Mouse (Mus musculus): Measurements from ENCODE around the gene Coasy. TPM values are rescaled to one million over a fixed set of nuclear protein-coding genes. Genes with fewer than 3 reads are reported as not detected.

The Coasy gene
- polyA plus RNA-seq, 1 experiment, result 154 TPM

- no peak overlapping the region for H3K4me3 ChIP-seq (ENCODE audit: insufficient read depth, low read depth, low read length)
- no peak for TF ChIP-seq CTCF (conservative IDR thresholded peaks at IDR 0.05; ENCODE audit: insufficient read depth, insufficient read length, low read depth, low read length)
- TF ChIP-seq POLR2A (IDR thresholded peaks at IDR 0.05; ENCODE audit: low read depth, low read length), result no peak
- H3K36me3 ChIP-seq (ENCODE audit: control insufficient read depth, insufficient read depth, low read length), result peaks cover 5% of the 10 kb centered on the region
- 47% methylated on average over 9 of the region's 9 CpGs for WGBS
- DNase-seq, result no peak
- H3K27ac ChIP-seq (ENCODE audit: insufficient read depth, low read depth, low read length), result no peak overlapping the region
- H3K27me3 ChIP-seq (replicated peaks; ENCODE audit: control insufficient read depth, insufficient read depth, low read length), result no peaks in the 10 kb centered on the region
- H3K4me1 ChIP-seq (ENCODE audit: control insufficient read depth, insufficient read depth, low read length), result no peaks in the 10 kb centered on the region
These were observed 35.9 kb upstream of the Coasy start for GRCm38 (mm10) chr11:101046440-101046839.

- TF ChIP-seq CTCF (conservative IDR thresholded peaks at IDR 0.05; ENCODE audit: insufficient read depth, insufficient read length, low read depth, low read length) (no peak), POLR2A (IDR thresholded peaks at IDR 0.05; ENCODE audit: low read depth, low read length) (no peak)
- 81% methylated on average over 3 of the region's 3 CpGs for WGBS
- Histone ChIP-seq H3K4me3 (ENCODE audit: insufficient read depth, low read depth, low read length) (no peak overlapping the region), H3K27me3 (replicated peaks; ENCODE audit: control insufficient read depth, insufficient read depth, low read length) (no peaks in the 10 kb centered on the region), H3K27ac (ENCODE audit: insufficient read depth, low read depth, low read length) (no peak overlapping the region), H3K4me1 (ENCODE audit: control insufficient read depth, insufficient read depth, low read length) (no peaks in the 10 kb centered on the region), H3K36me3 (ENCODE audit: control insufficient read depth, insufficient read depth, low read length) (peaks cover 5% of the 10 kb centered on the region)
- DNase-seq, result no peak
These were observed 34.9 kb upstream of the Coasy start for GRCm38 (mm10) chr11:101047502-101047901.

GRCm38 (mm10) chr11:101050359-101050758 lies 32.0 kb upstream of the Coasy start:
- peaks cover 3% of the 10 kb centered on the region for H3K36me3 ChIP-seq (ENCODE audit: control insufficient read depth, insufficient read depth, low read length)
- no peaks in the 10 kb centered on the region for H3K4me1 ChIP-seq (ENCODE audit: control insufficient read depth, insufficient read depth, low read length)
- H3K4me3 ChIP-seq (ENCODE audit: insufficient read depth, low read depth, low read length), result no peak overlapping the region
- WGBS, result 72% methylated on average over 9 of the region's 9 CpGs
- DNase-seq, result no peak
- H3K27me3 ChIP-seq (replicated peaks; ENCODE audit: control insufficient read depth, insufficient read depth, low read length), result no peaks in the 10 kb centered on the region
- TF ChIP-seq POLR2A (IDR thresholded peaks at IDR 0.05; ENCODE audit: low read depth, low read length), result no peak
- no peak for TF ChIP-seq CTCF (conservative IDR thresholded peaks at IDR 0.05; ENCODE audit: insufficient read depth, insufficient read length, low read depth, low read length)
- no peak overlapping the region for H3K27ac ChIP-seq (ENCODE audit: insufficient read depth, low read depth, low read length)

GRCm38 (mm10) chr11:101051051-101051493 lies 31.3 kb upstream of the Coasy start:
- WGBS, result 91% methylated on average over 6 of the region's 6 CpGs
- Histone ChIP-seq H3K4me1 (ENCODE audit: control insufficient read depth, insufficient read depth, low read length) (no peaks in the 10 kb centered on the region), H3K36me3 (ENCODE audit: control insufficient read depth, insufficient read depth, low read length) (peaks cover 3% of the 10 kb centered on the region)

GRCm38 (mm10) chr11:101051617-101052016 lies 30.7 kb upstream of the Coasy start:
- Histone ChIP-seq H3K27me3 (replicated peaks; ENCODE audit: control insufficient read depth, insufficient read depth, low read length) (no peaks in the 10 kb centered on the region), H3K27ac (ENCODE audit: insufficient read depth, low read depth, low read length) (no peak overlapping the region), H3K4me1 (ENCODE audit: control insufficient read depth, insufficient read depth, low read length) (no peaks in the 10 kb centered on the region), H3K36me3 (ENCODE audit: control insufficient read depth, insufficient read depth, low read length) (peaks cover 3% of the 10 kb centered on the region), H3K4me3 (ENCODE audit: insufficient read depth, low read depth, low read length) (no peak overlapping the region)
- no peak for DNase-seq
- TF ChIP-seq CTCF (conservative IDR thresholded peaks at IDR 0.05; ENCODE audit: insufficient read depth, insufficient read length, low read depth, low read length) (no peak), POLR2A (IDR thresholded peaks at IDR 0.05; ENCODE audit: low read depth, low read length) (no peak)
- WGBS, result 84% methylated on average over 8 of the region's 8 CpGs

More at GRCm38 (mm10) chr11:101051051-101051493, 31.3 kb upstream of the Coasy start:
- no peak for DNase-seq
- no peak overlapping the region for H3K27ac ChIP-seq (ENCODE audit: insufficient read depth, low read depth, low read length)
- no peak overlapping the region for H3K4me3 ChIP-seq (ENCODE audit: insufficient read depth, low read depth, low read length)
- TF ChIP-seq CTCF (conservative IDR thresholded peaks at IDR 0.05; ENCODE audit: insufficient read depth, insufficient read length, low read depth, low read length) (no peak), POLR2A (IDR thresholded peaks at IDR 0.05; ENCODE audit: low read depth, low read length) (no peak)
- H3K27me3 ChIP-seq (replicated peaks; ENCODE audit: control insufficient read depth, insufficient read depth, low read length), result no peaks in the 10 kb centered on the region

- Histone ChIP-seq H3K4me1 (ENCODE audit: control insufficient read depth, insufficient read depth, low read length) (no peaks in the 10 kb centered on the region), H3K27me3 (replicated peaks; ENCODE audit: control insufficient read depth, insufficient read depth, low read length) (no peaks in the 10 kb centered on the region), H3K4me3 (ENCODE audit: insufficient read depth, low read depth, low read length) (no peak overlapping the region), H3K36me3 (ENCODE audit: control insufficient read depth, insufficient read depth, low read length) (peaks cover 1% of the 10 kb centered on the region; the same call in 1 of the 2 replicates), H3K27ac (ENCODE audit: insufficient read depth, low read depth, low read length) (no peak overlapping the region)
- 84% methylated on average over 10 of the region's 10 CpGs for WGBS
- DNase-seq, result no peak
- TF ChIP-seq CTCF (conservative IDR thresholded peaks at IDR 0.05; ENCODE audit: insufficient read depth, insufficient read length, low read depth, low read length) (no peak), POLR2A (IDR thresholded peaks at IDR 0.05; ENCODE audit: low read depth, low read length) (no peak)
These were observed 29.5 kb upstream of the Coasy start for GRCm38 (mm10) chr11:101052751-101053473.

- Histone ChIP-seq H3K4me3 (ENCODE audit: insufficient read depth, low read depth, low read length) (no peak overlapping the region), H3K27me3 (replicated peaks; ENCODE audit: control insufficient read depth, insufficient read depth, low read length) (no peaks in the 10 kb centered on the region)
These were observed 28.4 kb upstream of the Coasy start for GRCm38 (mm10) chr11:101053974-101054373.

More at GRCm38 (mm10) chr11:101053974-101054373, 28.4 kb upstream of the Coasy start:
- peak; percentile 40 for TF ChIP-seq CTCF (conservative IDR thresholded peaks at IDR 0.05; ENCODE audit: insufficient read depth, insufficient read length, low read depth, low read length)
- no peak for TF ChIP-seq POLR2A (IDR thresholded peaks at IDR 0.05; ENCODE audit: low read depth, low read length)
- 100% methylated on average over 1 of the region's 1 CpGs for WGBS
- Histone ChIP-seq H3K27ac (ENCODE audit: insufficient read depth, low read depth, low read length) (no peak overlapping the region), H3K4me1 (ENCODE audit: control insufficient read depth, insufficient read depth, low read length) (no peaks in the 10 kb centered on the region), H3K36me3 (ENCODE audit: control insufficient read depth, insufficient read depth, low read length) (peaks cover 1% of the 10 kb centered on the region; the same call in 1 of the 2 replicates)
- DNase-seq, result no peak

All from kidney, adult 2 months (tissue).